Mouse (Mus musculus) regulatory T cell (primary cell): Measurements from ENCODE around the gene Tle4.
"Not testable (repeated sequence)": the region's sequence is repeated elsewhere in the genome, so short reads cannot be mapped to it uniquely, and the experiment has no call there.

Source experiments
- in situ Hi-C: fragments of 300-600 bp; cut with MboI, MseI; formaldehyde crosslinking; loops from one replicate; pipeline ENCODE4 v1.15.1; 2025; ENCODE audit warnings: high pct_unique_total_duplicates

The Tle4 gene

DNA sequence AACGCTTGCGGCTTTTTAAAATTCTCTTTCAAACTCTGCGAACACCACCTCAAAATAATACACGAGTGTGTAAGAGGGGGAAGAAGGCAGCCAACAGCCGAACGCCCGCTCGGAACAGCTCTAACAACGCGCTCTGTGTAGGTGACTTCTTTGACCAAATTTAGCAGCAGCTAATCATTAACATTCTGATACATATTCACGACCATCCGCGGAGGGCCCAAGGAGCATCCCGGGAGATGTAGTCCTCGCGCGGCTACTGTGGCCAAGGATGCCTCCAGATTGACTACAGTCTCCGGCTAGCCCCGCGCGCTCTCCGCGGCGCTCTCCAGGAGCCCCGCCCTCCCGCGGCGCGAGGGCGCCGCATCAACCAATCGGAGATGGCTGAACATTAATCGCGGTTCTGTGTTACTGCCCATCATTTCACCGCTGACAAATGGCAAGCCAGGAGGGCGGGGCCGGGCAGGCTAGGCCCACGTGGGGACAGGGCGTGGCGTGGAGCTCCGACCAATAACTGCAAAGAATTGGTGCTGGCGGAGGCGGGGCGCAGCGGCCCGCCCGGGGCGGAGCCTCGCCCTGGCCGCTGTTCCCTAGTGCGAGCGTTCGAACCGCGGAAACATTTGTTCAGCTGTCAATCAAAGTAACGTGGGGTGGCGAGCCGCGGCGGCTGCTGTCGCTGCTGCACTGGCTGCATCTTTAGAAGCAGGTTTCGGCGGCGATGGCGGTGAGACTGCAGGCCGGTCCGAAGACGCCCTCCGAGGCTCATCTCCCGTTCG lies at the start of gene Tle4:
TSS of gene Tle4 (minus strand) at position 135 of the 773 bp plus-strand sequence.
- in situ Hi-C loops = no loop called here

DNA sequence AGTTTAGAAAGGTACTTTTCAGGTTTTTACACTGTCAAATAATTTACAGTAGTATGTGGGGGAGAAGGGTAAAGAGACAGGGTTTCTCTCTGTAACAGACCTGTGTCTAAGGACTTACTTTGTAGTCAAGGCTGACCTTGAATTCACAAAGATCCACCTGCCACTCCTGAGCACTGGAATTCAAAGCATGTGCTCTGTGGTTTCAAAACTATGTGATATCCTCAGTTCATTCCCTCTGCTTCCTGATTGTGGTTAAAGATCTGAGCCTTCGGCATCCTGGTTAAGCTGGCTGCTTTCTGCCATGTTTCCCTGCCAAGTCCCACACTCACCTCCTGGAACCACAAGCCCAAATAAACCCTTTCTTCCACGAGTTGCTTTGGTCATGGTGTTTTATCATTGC lies 47.8 kb upstream of the Tle4 start:
- in situ Hi-C loops = no loop called here

DNA sequence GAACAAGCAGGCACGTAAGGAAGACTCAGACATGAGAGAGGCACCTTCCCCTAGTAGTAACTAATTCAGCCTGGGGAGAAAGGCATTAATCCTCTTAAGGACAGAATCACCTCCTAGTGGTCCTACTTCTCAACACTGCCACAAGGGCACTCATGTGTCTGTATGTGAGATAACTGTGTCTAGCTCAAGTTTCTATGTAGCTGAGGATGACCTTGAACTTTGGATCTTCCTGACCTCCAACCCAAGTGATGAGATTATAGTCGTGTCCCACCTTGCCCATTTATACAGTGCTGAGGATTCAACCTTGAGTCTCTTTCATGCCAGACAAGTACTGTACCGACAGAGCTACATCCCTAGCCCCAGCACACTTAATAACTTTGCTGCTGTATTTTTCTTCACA lies 46.9 kb upstream of the Tle4 start:
- in situ Hi-C loops = no loop called here

DNA sequence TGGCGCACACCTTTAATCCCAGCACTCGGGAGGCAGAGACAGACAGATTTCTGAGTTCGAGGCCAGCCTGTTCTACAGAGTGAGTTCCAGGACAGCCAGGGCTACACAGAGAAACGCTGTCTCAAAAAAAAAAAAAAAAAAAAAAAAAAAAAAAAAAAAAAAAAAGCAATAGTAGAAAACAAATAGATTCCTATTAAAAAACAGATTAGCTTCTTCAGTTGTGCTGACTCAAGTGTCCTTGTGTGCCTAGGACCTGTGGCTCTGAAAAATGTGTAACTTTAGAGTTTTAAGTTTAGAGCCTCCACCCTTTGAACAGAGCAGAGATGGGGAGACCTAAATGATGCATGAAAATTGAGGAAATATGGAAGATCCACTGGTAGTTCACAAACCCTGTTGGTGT lies 45.2 kb upstream of the Tle4 start:
- in situ Hi-C loops = not testable (repeated sequence)

DNA sequence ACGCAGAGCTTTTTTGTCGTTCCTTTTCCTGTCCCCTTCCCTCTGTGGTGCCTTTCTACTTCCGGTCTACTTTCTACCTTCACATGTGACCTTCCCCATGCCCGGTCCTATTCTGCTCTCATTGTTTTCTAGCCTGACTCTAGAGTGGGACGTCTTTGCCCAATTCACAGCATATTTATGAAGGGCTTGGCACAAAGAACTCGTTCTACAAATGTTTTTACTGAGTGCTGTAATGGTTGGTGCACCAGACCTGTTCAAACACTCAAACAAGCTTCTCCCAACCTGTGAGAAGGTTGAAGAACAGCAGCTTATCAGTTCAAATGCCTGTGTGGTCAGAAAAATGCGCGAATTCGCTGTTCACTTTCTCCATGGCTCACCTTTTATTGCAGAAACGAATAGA lies 44.8 kb upstream of the Tle4 start:
- in situ Hi-C loops = no loop called here

DNA sequence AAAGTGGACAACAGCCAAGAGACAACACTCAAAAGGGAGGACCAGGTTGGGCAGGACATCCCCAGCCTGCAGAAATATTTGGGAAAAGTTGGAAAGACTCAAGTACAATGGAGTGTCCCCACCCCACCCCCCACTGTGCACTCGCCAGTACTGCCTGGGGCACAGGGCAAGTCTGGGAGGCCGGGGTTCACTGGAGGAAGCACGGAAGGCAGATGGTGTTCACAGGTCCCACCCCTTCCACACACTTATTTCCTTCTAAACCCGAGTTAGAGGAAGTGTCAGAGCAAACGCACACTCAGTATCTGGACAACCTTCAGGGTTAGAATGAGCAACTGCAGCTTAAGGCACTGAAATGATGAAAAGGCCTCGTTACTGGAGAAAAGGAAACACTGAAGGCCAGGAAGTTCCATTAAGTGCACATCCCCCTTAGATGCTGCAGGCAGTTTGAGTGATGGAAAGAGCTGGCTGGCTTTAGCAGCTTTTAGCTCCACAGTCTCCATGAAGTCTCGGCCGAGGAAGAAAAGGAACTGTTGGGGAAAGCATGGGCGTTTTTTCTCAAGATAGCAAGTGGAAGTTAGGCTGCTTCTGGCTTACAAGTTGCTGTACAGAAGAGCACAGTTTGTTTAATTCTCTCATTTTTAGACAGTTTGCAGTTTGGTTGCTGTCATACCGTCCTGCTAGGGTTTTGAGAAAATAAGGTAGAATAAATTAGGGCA lies 37.5 kb upstream of the Tle4 start:
- in situ Hi-C loops = no loop called here

DNA sequence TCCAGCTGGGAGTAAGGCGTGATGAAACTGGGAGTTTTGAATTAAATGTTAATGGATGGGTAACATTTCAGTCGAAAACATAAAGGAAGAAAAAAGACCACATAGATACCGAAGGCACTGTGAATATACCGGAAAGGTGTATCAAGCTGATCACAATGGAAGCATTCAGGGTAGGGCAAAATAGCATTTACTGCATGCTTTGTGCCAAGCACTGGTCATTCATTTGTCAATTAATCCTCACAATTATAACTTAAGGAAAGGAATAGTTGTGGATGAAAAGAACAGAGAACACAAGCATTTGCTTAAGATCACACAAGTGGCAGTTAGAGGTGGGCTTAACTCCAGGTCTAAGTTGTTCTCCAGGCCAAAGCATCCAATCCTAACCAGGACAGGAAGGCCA lies 25.5 kb upstream of the Tle4 start:
- in situ Hi-C loops = loop anchor here (5.0 kb wide), 1 partner anchor 49 kb away; no protein-coding TSS in a partner anchor

DNA sequence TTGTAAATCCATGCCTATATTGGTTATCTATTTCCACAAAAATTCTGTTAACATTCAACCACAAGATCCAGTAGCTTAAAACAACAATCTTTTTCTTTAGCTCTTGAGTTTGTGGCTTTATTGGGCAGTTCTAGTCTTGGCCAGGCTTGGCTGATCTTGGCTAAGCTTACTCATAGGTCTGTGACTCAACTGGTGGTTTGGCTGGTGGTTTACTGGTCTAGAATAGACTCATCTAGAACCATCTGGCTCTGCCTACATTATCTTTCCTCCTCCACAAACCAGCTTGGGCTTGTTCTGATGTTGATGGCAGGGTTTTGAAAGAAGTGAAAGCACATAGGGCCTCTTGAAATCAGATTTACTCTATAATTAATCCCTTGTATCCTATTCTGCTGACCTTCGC lies 22.7 kb upstream of the Tle4 start:
- in situ Hi-C loops = loop anchor here (5.0 kb wide), 1 partner anchor 52 kb away; no protein-coding TSS in a partner anchor

DNA sequence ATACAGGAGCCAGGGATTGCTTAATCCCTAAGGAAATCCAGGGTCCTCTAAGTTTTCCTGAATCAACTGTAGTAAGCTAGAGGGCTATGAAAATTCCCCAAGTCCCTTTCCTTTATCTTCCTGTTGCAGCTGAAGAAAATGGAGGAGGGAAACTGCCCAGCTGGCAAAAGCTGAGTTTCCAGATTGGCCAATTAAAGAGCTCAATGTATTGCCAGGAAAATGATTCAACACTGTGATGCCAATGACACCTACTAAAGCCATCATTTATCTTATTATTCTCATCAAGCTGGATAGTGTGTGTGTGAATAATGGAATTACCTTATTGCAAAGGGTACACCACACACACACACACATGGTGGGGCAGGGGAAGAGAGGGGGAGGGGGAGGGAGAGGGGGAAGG lies 22.0 kb upstream of the Tle4 start:
- in situ Hi-C loops = loop anchor here (5.0 kb wide), 1 partner anchor 52 kb away; no protein-coding TSS in a partner anchor

DNA sequence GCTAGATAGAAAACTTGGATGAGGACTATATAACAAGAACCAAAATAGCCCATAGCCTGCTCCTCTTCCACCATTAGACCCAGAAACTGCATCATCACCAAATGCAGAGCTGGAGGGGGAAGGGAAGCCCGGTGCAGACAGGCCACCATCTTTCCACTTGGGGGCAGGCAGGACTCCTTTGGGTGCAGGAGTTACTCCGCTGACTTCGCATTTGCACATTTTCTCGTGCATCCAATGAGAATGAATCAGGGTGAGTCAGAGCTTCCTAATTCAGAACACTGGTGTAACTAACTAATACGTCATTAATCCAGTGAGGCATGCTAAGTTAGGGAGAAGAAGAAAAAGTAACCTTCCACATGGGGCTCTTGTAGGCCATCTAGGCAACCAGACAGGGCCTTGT lies 17.0 kb upstream of the Tle4 start:
- in situ Hi-C loops = no loop called here

DNA sequence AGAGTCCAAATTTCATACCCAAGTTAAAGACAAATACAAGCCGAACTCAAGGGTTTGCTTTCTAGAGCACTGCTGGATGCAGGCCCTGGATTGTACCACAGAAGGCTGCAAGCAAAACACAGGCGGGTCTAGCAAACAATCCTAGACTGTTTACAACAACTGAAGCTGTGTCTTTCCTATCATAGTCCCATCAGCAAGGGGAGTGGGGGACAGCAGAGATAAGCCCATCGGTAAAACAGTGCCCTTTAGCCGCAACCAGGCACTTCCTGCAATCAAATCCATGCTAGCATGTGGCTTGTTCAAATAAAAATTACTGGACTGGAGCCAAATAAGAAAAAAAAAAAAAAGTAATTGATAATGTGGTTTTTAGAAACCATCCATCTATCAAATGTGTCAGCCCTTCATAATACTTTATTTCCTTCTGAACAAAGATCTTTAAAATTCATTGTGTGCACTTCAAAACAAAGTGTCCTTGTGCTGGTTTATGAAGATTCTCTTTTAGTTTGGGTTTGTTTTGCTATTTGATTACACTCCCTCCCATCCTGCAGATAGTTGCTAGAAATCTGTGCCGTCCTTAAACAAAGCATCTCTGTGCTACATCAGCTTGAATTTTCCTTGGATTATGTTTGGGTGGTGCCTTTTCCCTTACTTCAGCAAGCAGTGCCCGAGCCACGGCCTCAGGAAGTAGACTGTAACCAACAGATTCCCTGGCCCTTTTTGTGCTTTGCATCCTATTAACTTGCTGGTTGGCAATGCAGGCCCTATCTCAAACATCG lies 12.9 kb upstream of the Tle4 start:
- in situ Hi-C loops = no loop called here

DNA sequence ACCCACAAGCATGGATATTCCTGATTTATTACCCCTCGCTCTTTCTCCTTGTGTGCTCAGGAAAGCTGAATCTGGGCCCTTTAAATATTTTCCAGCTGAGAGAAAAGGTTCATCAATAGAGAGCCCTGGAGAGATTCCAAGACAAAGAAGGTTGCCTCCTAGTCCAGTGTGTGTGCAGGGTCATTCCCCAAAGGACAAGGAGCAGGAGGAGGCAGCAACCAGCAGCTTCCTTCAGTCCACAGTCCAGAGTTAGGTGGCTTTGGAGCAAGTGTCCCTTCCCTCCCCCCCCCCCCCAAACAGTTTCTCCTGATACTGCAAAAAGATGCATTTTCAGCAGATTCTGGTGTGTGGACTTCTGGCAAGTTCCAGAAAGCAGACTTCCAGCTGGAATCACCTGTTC lies 3.0 kb upstream of the Tle4 start:
- in situ Hi-C loops = no loop called here

DNA sequence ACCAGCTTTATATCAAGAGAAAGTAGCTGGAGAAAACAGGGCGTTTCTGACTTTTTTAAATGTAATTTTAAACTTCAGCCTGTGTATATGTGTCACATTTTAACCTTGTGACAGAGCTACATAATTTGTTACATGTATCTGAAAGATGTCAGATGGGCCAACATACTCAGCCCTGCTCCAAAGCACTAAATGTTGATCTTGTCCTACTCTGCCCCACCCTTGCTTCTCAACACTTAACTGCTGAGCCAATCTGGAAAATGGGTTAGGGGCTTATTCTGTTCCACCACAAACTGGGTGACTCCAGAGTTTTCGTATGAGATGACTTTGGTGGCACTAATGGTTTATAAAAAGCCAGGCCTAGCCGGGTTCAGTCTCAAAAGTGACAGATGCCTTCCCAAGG lies 2.5 kb upstream of the Tle4 start:
- in situ Hi-C loops = no loop called here

DNA sequence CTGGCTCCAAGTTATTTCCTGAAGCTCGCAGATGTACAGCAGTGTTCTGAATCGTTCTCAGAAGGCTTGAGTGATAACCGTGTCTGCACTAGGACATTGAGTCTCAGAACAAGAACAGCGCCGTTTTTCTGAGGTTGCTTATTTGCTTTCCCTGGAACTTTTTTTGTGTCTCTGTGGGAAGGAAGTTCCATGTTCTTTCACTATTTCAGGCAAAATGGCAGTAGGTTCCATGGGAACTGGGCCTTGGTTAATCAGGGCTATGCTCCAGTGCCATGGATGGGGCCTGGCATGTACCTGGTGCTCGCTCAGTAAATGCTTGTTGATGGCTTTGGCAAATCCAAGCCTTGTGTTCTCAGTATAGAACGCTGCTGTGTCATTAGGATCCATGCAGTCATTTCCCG lies 2.0 kb upstream of the Tle4 start:
- in situ Hi-C loops = no loop called here

DNA sequence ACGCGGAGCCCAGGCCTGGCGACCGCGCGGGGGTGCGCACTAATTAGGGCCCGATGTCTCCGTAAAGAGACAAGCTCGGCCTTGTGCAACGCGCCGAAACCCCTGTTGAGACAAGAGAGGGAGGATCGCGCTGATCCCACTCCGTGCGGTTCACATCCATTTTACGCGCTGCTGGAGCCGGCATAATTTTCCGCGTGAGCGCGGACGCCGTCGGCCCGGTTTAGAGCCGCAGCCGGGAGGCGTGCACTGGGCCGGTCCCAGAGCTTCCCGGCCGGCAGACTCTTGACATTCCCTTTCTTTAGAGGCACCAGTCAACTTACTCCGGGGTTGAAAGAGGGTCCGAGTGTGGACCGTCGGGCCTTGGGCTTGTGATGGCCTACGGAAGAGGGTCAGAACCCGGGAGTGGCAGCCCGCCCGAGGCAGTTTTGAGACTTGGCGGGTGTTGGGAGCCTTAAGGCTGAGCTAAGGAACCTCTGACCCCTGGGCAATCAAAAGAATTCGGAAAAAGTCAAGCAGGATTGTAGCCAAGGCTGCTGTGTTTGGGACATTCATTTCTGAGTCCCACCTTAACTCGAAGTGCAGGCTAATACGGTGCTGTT lies 938 bp upstream of the Tle4 start:
- in situ Hi-C loops = no loop called here

DNA sequence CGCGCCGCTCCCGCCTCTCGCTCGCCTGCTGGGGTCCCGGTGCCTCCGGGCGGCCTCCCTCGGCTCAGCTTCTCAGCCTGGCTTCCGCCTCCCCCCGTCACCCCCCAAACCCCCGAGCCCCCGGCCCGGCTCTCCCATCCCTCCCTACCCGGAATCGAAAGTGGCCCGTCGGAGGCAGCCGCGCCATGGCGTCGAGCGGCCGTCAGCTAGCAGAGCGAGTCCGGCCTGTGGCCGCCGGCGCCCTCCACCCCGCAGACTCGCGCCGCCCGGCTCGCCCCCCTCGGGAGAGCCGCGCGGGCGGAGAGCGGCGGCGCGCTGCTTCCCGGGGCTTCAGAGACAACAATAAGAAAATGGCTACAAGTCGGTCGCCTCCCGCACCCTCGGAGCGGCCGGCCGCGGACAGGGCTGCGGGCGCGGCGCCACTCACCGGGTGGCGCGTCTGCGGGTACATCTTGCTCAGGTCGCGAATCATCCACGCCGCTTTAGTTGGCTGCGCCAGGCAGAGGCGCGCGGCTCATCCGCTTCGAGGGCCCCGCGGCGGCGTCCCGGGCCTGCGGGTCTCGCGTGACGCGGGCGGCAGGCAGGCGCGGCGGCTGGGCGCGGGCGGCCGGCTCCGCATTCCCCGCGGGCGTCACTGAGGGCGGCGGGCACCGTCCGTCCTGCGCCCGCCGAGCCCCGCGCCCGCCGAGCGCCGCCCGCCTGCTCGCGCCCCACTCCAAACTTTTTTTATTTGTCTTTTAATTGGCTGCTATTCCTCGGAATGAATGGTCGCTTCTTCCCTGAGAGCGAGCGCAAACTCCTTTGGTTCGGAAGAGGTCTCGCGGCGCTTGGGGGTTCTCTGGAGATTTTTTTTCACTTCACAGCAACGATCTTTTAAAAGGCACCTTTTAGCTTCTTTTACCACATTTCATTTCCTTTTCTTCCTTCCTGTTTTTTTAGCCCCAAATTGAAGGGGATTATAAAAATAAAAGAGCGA lies 622 bp downstream of the Tle4 start:
- in situ Hi-C loops = no loop called here

DNA sequence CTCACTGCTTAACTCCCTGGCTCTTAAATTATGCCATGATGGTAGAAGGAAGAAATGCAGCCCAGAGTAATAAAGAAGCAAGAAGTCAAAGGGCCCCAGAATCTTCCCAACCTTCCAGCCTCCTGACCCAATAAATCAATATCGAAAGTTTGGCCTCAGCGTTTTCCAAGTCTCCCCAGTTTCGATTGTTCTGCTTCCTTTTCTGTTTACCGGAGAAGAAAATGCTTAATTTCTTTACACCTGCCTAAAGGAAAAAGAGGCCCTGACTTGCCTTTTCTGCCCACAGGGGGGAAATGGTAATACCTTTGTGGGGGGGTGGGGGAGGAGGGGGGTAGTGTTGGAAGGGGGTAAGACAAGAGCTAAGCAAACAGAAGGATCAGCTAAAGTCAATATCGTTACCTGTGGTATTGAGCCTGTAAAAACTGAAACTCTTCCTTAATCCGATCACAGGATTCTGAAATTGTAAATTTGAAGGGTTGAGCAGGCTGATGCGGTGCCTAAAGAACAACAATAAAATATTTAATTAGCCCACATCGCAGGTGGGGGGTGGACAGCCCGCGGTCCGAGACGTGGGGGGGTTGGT lies 1.4 kb downstream of the Tle4 start:
- in situ Hi-C loops = no loop called here

DNA sequence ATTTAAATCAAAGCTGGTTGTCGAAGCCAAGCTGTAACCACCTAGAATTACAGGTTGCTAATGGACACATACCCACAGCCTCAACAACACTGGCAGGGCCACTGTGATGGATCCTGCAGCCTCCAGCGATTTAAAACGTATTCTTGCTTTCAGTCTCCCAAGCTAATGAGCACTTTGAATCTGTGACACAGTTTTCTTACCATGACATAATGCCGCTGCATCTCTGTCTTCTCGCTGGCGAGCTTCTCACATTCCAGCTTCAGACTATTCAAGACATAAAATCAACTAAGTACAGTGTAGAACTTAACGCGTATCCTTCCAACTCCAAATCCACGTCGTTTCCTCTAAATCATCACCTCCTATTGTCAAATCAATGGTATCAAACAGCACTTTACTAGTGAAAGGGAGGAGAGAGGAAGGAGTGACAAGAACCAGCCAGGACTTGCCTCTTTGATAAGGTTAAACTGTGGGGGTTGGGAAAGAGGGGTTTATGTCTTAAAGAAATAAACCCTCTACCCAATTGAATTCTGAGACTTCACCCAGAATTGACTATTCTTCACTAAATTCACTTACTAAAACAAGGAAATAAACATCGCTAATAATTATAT lies 2.4 kb downstream of the Tle4 start:
- in situ Hi-C loops = no loop called here

DNA sequence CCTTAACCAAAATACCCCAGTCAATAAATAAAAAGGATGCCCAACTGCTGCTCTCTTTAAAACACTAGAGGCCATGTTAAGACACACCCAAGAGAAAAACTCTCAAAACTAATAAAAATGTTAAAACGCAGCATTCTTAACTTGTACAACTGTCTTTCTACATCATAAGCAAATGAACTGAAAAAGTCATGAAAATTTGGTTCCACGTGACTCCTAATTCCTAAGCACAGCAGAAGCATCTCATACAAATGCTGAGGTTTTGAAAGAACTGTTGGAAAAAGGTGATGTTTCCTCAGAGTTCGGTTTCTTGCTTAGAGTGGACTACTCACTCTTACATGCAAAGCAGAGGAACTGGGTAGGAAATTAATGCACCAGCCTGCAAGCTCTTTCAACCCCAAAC lies 3.3 kb downstream of the Tle4 start:
- in situ Hi-C loops = no loop called here
